Mouse (Mus musculus) cortical plate, adult 2 months (tissue): ENCODE data around the gene Crct1.

ENCODE experiments used
- CTCF ChIP-seq: fragments of 200-500 bp; IDR thresholded peaks from 2 replicates; pipeline ENCODE4 v1.5.1; 2011; ENCODE audit warnings: mild to moderate bottlenecking, control low read depth, low read length; ENCODE audit not compliant: insufficient read depth; ENCODE audit errors: extremely low read depth
- POLR2A ChIP-seq: fragments of 200-500 bp; IDR thresholded peaks from 2 replicates; pipeline ENCODE4 v1.6.1; 2011; ENCODE audit warnings: mild to moderate bottlenecking, low read length, control low read depth; ENCODE audit not compliant: insufficient read depth; ENCODE audit errors: extremely low read depth

DNA sequence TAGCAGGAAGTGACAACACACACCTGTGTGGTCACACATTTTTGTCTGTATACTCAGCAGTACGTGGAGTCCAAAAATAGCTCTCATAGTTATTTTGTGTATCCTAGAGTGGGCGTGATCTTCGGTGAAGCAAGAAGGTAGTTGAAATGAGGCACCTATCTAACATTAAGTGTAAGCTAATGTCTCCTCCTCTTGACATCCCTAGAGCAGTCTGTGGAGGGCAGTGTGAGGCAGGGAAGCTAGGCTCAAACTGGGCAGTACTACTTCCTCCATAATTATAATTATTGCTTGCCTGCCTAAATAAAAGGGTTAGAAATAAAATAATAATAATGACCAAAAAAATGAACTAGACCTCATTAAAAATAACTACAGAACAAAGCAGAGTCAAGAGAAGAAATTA, 14.9 kb downstream of the Crct1 start:
- TF ChIP-seq CTCF (no peak), POLR2A (no peak)
